ENCODE assay signal across 9 mouse cellular contexts in the genomic region with DNA sequence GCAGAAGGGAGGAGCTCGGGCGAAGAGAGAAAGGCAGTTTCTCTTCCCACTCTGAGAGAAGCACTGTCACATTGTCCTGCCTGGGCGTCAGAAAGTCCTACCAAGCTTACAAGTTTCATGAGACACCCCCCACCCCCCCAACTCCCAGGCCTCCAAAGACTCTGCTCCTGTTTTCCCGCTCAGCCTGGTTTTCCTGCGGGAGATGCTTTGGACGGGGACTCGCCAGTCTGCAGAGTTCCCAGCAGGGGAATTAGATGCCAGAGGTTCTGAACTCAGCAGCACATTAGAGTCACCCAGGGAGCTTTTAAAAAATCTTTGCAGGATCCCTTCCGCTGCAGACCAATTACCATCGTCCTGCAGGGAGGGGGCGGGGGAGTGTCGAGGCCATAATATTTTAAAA.
DNase-seq lines count a peak whose midpoint lies in the region; ATAC-seq lines count a peak whose summit lies in the region.
"Had no signal": no experiment of that assay in that cellular context is flagged by ENCODE, and none has a peak within 500 bp of the region (broad histone marks: within the 10 kb centered on the region; RNA-seq: fewer than 3 reads in every experiment).

No protein-coding gene starts in this region.

- no peak overlapping the region; the same call in 1 of the 2 replicates for H3K4me2 ChIP-seq in midbrain, embryonic 16.5 days (ENCODE audit: low read length)
- H3K4me2 ChIP-seq in forebrain, embryonic 13.5 days = peak overlapping the region; percentile 34; the same call in 1 of the 2 replicates
- peak overlapping the region; percentile 59 for H3K4me2 ChIP-seq in limb, embryonic 13.5 days (replicated peaks)
- H3K4me2 ChIP-seq in stomach, embryonic 16.5 days (ENCODE audit: low read depth, low read length) = peak overlapping the region; percentile 28

- H3K9ac ChIP-seq in midbrain, embryonic 16.5 days (ENCODE audit: low read depth, low read length) = no peak overlapping the region
- H3K9ac ChIP-seq in forebrain, embryonic 13.5 days = no peak overlapping the region
- peak overlapping the region; percentile 55 for H3K9ac ChIP-seq in limb, embryonic 13.5 days
- peak overlapping the region; percentile 7; the same call in 1 of the 2 replicates for H3K9ac ChIP-seq in stomach, embryonic 16.5 days (ENCODE audit: low read length)

- H3K27ac ChIP-seq in midbrain, embryonic 10.5 days (replicated peaks) = peak overlapping the region; percentile 63; the same call in 1 of the 2 replicates
- H3K27ac ChIP-seq in midbrain, embryonic 16.5 days (ENCODE audit: low read length) = no peak overlapping the region
- no peak overlapping the region for H3K27ac ChIP-seq in forebrain, embryonic 13.5 days
- H3K27ac ChIP-seq in limb, embryonic 13.5 days = peak overlapping the region; percentile 33; the same call in 1 of the 2 replicates
- H3K27ac ChIP-seq in stomach, embryonic 16.5 days (ENCODE audit: low read length) = no peak overlapping the region

- no peaks in the 10 kb centered on the region for H3K27me3 ChIP-seq in midbrain, embryonic 10.5 days (ENCODE audit: low read depth, poor library complexity, severe bottlenecking)
- no peaks in the 10 kb centered on the region for H3K27me3 ChIP-seq in midbrain, embryonic 16.5 days (ENCODE audit: control insufficient read depth, insufficient read depth, low read depth, low read length)
- no peaks in the 10 kb centered on the region; the same call in 1 of the 2 replicates for H3K27me3 ChIP-seq in forebrain, embryonic 13.5 days
- H3K27me3 ChIP-seq in limb, embryonic 13.5 days = no peaks in the 10 kb centered on the region
- 0 out of 2 replicates have a peak, but pooled peaks cover 3% of the 10 kb centered on the region for H3K27me3 ChIP-seq in stomach, embryonic 16.5 days (ENCODE audit: control insufficient read depth, insufficient read depth, low read length)

- DNase-seq in midbrain, embryonic 10.5 days (ENCODE audit: low spot score) = no peak
- no peak for DNase-seq in adrenal gland, postnatal 36 days
- no peak for DNase-seq in natural killer cell, adult 2 months (ENCODE audit: low spot score in 2 of 2)
- DNase-seq in ovary, postnatal 14 days (ENCODE audit: low spot score) = no peak
- DNase-seq: cerebellum, postnatal 25 days had no signal

- H3K4me1 ChIP-seq in midbrain, embryonic 10.5 days = peaks cover 8% of the 10 kb centered on the region
- no peaks in the 10 kb centered on the region for H3K4me1 ChIP-seq in midbrain, embryonic 16.5 days (ENCODE audit: control insufficient read depth, insufficient read depth, low read length)
- H3K4me1 ChIP-seq in forebrain, embryonic 13.5 days = 0 out of 2 replicates have a peak, but pooled peaks cover 3% of the 10 kb centered on the region
- H3K4me1 ChIP-seq in limb, embryonic 13.5 days = peaks cover 17% of the 10 kb centered on the region
- no peaks in the 10 kb centered on the region for H3K4me1 ChIP-seq in stomach, embryonic 16.5 days (ENCODE audit: control insufficient read depth, insufficient read depth, low read length)

- no peaks in the 10 kb centered on the region for H3K9me3 ChIP-seq in midbrain, embryonic 10.5 days (replicated peaks)
- no peaks in the 10 kb centered on the region for H3K9me3 ChIP-seq in midbrain, embryonic 16.5 days (replicated peaks; ENCODE audit: control insufficient read depth, low read length, poor library complexity, severe bottlenecking)
- no peaks in the 10 kb centered on the region for H3K9me3 ChIP-seq in forebrain, embryonic 13.5 days (replicated peaks)
- H3K9me3 ChIP-seq in limb, embryonic 13.5 days = no peaks in the 10 kb centered on the region
- H3K9me3 ChIP-seq in stomach, embryonic 16.5 days (replicated peaks; ENCODE audit: control insufficient read depth, low read length) = no peaks in the 10 kb centered on the region

- H3K36me3 ChIP-seq in midbrain, embryonic 10.5 days = no peaks in the 10 kb centered on the region
- H3K36me3 ChIP-seq in midbrain, embryonic 16.5 days (ENCODE audit: control insufficient read depth, insufficient read depth, low read length) = no peaks in the 10 kb centered on the region
- no peaks in the 10 kb centered on the region for H3K36me3 ChIP-seq in forebrain, embryonic 13.5 days (ENCODE audit: poor library complexity, severe bottlenecking)
- no peaks in the 10 kb centered on the region for H3K36me3 ChIP-seq in limb, embryonic 13.5 days
- no peaks in the 10 kb centered on the region for H3K36me3 ChIP-seq in stomach, embryonic 16.5 days (ENCODE audit: control insufficient read depth, insufficient read depth, low read length)

- H3K4me3 ChIP-seq in midbrain, embryonic 10.5 days = peak overlapping the region; percentile 32
- no peak overlapping the region for H3K4me3 ChIP-seq in midbrain, embryonic 16.5 days (ENCODE audit: low read depth, low read length)
- no peak overlapping the region for H3K4me3 ChIP-seq in forebrain, embryonic 13.5 days
- H3K4me3 ChIP-seq in limb, embryonic 13.5 days = peak overlapping the region; percentile 28
- no peak overlapping the region for H3K4me3 ChIP-seq in stomach, embryonic 16.5 days (replicated peaks; ENCODE audit: low read length)

- ATAC-seq in midbrain, embryonic 16.5 days = no peak
- no peak for ATAC-seq in forebrain, embryonic 13.5 days
- 0 out of 2 replicates have a peak, but pooled peaks have one; percentile 43 for ATAC-seq in limb, embryonic 13.5 days (ENCODE audit: low FRiP score, low read depth)
- no peak for ATAC-seq in stomach, embryonic 16.5 days (ENCODE audit: insufficient read depth, low FRiP score)

- 15% methylated on average over 11 of the region's 11 CpGs for WGBS in midbrain, embryonic 10.5 days
- 12% methylated on average over 11 of the region's 11 CpGs for WGBS in midbrain, embryonic 16.5 days
- WGBS in forebrain, embryonic 13.5 days = 9% methylated on average over 11 of the region's 11 CpGs
- WGBS in limb, embryonic 13.5 days = 5% methylated on average over 11 of the region's 11 CpGs
- 15% methylated on average over 11 of the region's 11 CpGs for WGBS in stomach, embryonic 16.5 days

Comparison
In these comparisons a context has a peak if more than half of its experiments do, and no peak if none do; other contexts are left out.
1. H3K27ac ChIP-seq: peak in midbrain, embryonic 10.5 days (single experiment) and limb, embryonic 13.5 days (single experiment); none in midbrain, embryonic 16.5 days (single experiment), forebrain, embryonic 13.5 days (single experiment) and stomach, embryonic 16.5 days (single experiment).
2. H3K4me3 ChIP-seq: peak in midbrain, embryonic 10.5 days (single experiment) and limb, embryonic 13.5 days (single experiment); none in midbrain, embryonic 16.5 days (single experiment), forebrain, embryonic 13.5 days (single experiment) and stomach, embryonic 16.5 days (single experiment).
3. H3K9ac ChIP-seq: peak in limb, embryonic 13.5 days (single experiment) and stomach, embryonic 16.5 days (single experiment); none in midbrain, embryonic 16.5 days (single experiment) and forebrain, embryonic 13.5 days (single experiment).